7 mouse cellular contexts compared by ENCODE assay signal in the genomic region with DNA sequence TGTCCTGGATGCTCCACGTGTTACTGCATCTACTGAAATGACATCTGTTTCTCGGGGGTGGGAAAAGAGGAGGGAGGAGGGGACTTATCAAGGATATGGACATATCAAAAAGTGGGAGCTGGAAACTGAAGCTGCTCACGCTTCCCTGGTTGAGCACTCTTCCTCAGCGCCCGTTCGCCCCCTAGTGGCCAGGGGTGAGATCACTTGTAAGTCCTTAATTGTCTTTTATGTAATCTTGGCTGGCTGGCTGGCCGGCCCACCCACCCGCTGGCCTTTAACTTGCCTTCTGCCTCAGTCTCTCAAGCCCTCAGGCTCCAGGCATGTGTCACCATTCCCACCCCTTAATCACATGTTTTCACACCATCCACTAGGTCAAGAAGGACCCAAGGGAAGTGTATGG. TPM values are rescaled to one million over a fixed set of nuclear protein-coding genes. Genes with fewer than 3 reads are reported as not detected.
DNase-seq lines count a peak whose midpoint lies in the region; ATAC-seq lines count a peak whose summit lies in the region.

No protein-coding gene starts in this region.

- ATAC-seq in erythroblast, adult 5-6 weeks (replicated peaks; ENCODE audit: low FRiP score, poor library complexity, severe bottlenecking) = peak; percentile 71

- intact Hi-C loops in heart, postnatal 14 days (cut with DNase I) = loop anchor here (2.0 to 10.0 kb wide), 2 partner anchors 43 to 169 kb away; no protein-coding TSS in a partner anchor

- peak; percentile 83 for DNase-seq in MN1 (ENCODE audit: low spot score)
- peak; percentile 96 for DNase-seq in brain, adult 2 months (ENCODE audit: low read depth, low spot score)
- peak; percentile 90 to 94 for DNase-seq in heart, postnatal 14 days
- peak; percentile 82 to 84 for DNase-seq in layer of hippocampus, postnatal 36 days
- DNase-seq in mesoderm, embryonic 11.5 days (ENCODE audit: low read depth, low spot score) = peak; percentile 90
- peak; percentile 66 for DNase-seq in spleen, adult 12 weeks (ENCODE audit: low spot score)

RNA-seq across cellular contexts. Expression of gene Agap3, which starts 34.1 kb away (rescaled TPM):
- total RNA-seq in erythroblast, adult 5-6 weeks (2015; ENCODE audit: low replicate concordance) = 1.0 and 3.5 TPM in 2 replicates
- 10.5 and 14.5 TPM in 2 replicates for total RNA-seq in erythroblast, adult 5-6 weeks (2017; ENCODE audit: low replicate concordance)
- total RNA-seq in heart, postnatal 14 days (2021) = 10 to 100 TPM; 71.0 to 72.2 TPM
- total RNA-seq in layer of hippocampus, postnatal 36 days (2021) = 100 to 1,000 TPM; 635 to 641 TPM

RNA-seq across cellular contexts. Expression of gene Tmub1, which starts 38.4 kb away (rescaled TPM):
- 2.9 and 3.7 TPM in 2 replicates for total RNA-seq in erythroblast, adult 5-6 weeks (2015; ENCODE audit: low replicate concordance)
- total RNA-seq in erythroblast, adult 5-6 weeks (2017; ENCODE audit: low replicate concordance) = 2.0 and 4.3 TPM in 2 replicates
- 10 to 100 TPM in 1 of 2 experiments, 1 to 10 TPM in 1; 9.2 to 10.9 TPM for total RNA-seq in heart, postnatal 14 days (2021)
- total RNA-seq in layer of hippocampus, postnatal 36 days (2021) = 10 to 100 TPM; 18.6 to 19.8 TPM

RNA-seq across cellular contexts. Expression of gene Gbx1, which starts 40.9 kb away (rescaled TPM):
- not detected in 2 replicates for total RNA-seq in erythroblast, adult 5-6 weeks (2015; ENCODE audit: low replicate concordance)
- not detected in 2 replicates for total RNA-seq in erythroblast, adult 5-6 weeks (2017; ENCODE audit: low replicate concordance)
- total RNA-seq in heart, postnatal 14 days (2021) = not detected
- not detected for total RNA-seq in layer of hippocampus, postnatal 36 days (2021)

RNA-seq across cellular contexts. Expression of gene Fastk, which starts 41.0 kb away (rescaled TPM):
- total RNA-seq in erythroblast, adult 5-6 weeks (2015; ENCODE audit: low replicate concordance) = 9.2 and 25.1 TPM in 2 replicates
- 4.3 and 9.1 TPM in 2 replicates for total RNA-seq in erythroblast, adult 5-6 weeks (2017; ENCODE audit: low replicate concordance)
- 100 to 1,000 TPM; 239 to 243 TPM for total RNA-seq in heart, postnatal 14 days (2021)
- total RNA-seq in layer of hippocampus, postnatal 36 days (2021) = 100 to 1,000 TPM; 121 to 144 TPM

RNA-seq across cellular contexts. Expression of gene Asb10, which starts 54.7 kb away (rescaled TPM):
- not detected in 2 replicates for total RNA-seq in erythroblast, adult 5-6 weeks (2015; ENCODE audit: low replicate concordance)
- 0.14 TPM in 1 of 2 replicates, not detected in the other for total RNA-seq in erythroblast, adult 5-6 weeks (2017; ENCODE audit: low replicate concordance)
- 10 to 100 TPM; 70.2 to 72.5 TPM for total RNA-seq in heart, postnatal 14 days (2021)
- total RNA-seq in layer of hippocampus, postnatal 36 days (2021) = under 1 TPM in 1 of 2 experiments, not detected in 1; 0.25 TPM

Comparison
In these comparisons a context has a peak if more than half of its experiments do, and no peak if none do; other contexts are left out.
1. Peak in every context shown above with its lines: DNase-seq and ATAC-seq.
2. RNA of gene Agap3, which starts 34.1 kb away (total RNA-seq): 635 to 641 TPM in layer of hippocampus, postnatal 36 days; 71.0 to 72.2 TPM in heart, postnatal 14 days and 1.0 to 14.5 TPM in erythroblast, adult 5-6 weeks; every median in the first group is over 4 times any median in the second.